Mouse (Mus musculus) testis, postnatal 14 days (tissue): ENCODE results near the gene Lypd3.
"Not testable (repeated sequence)": the region's sequence is repeated elsewhere in the genome, so short reads cannot be mapped to it uniquely, and the experiment has no call there.

Experiments used
- DNase-seq: peaks from one replicate; pipeline ENCODE4 v3.0.0; 2021; ENCODE audit warnings: low spot score

Lypd3 gene

GRCm38 (mm10) chr7:24612308-24612910 is 23.9 kb upstream of the Lypd3 start:
- no peak for DNase-seq

DNA sequence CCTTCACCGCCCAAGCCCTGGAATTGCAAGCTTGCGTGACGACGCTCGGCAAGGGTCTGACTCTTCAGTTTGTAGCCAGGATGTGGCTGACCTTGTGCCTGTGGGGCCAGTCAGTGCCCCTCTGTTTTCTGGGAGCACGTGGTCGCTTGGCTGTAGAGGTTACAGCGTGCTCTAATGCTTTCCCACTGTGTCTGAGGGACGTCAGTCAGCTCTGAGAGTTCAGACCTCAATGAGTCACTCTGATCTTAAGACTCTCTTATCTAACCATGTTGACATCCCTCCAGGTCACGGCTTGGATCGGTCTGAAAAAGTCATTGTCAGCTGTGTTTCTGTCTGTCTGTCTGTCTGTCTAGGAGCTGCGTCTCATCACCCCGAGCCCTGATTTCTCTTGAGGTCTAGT is 21.5 kb upstream of the Lypd3 start:
- no peak for DNase-seq

DNA sequence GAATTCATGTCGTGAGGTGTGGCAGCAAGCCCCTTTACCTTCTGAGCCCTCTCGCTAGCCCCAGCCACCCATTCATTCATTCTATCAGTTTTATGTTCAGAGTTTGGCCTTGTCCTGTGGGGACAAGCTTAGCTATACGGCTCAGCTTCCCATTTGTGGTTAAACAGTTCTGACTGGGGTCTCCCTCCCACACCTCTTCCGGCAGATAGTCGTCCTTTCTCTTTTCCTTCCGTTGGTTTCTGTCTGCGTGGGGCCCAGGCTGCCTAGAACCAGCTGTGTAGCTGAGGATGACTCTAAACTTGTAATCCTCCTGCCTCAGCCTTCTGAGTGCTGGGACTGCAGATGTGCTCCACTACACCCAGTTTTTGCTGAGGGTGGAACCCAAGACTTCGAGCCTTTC is 18.6 kb upstream of the Lypd3 start:
- no peak for DNase-seq

DNA sequence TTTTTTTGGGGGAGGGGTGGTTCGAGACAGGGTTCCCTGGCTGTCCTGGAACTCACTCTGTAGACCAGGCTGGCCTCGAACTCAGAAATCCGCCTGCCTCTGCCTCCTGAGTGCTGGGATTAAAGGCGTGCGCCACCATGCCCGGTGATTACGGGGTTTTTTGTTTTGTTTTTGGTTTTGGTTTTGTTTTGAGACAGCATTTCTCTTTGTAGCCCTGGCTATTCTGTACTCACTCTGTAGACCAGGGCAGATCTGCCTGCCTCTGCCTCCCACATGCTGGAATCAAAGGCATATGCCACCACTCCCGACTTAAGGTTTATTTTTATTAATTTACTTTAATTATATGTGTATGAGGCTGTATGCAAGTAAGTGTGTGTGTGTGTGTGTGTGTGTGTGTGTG is 18.0 kb upstream of the Lypd3 start:
- DNase-seq: not testable (repeated sequence)

DNA sequence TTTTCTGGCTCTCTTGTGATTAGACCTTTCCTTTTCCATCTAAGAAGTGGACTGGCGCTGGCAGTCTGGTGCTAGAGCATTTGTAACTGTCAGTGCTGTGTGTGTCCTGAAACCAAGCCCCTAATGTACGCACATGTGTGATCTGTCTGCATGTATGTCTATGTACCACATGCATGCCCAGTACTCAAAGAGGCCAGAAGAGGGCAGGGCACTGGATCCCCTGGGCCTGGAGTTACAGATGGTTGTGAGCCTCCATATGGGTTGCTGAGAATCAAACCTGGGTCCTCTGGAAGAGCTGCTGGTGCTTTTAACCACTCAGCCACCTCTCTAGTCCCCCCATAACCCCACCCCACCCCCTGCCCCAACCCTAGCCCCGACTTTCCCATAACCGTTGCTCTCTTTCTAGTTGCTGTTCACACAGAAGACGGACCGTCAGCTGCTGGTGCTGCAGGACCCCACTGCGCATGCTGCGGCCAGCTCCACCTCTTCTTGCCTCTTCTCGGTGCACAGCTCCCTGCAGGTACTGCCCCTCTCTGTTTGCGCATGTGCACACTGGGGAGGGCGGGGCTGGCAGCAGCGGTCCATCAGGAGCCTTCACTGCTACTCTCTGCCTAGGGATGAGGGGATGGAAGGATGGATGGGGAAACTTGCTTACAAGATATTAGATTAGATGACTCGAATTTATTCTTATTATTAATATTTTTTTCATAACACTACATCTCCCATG is 16.5 kb upstream of the Lypd3 start:
- peak; percentile 43 for DNase-seq

- no peak for DNase-seq
Measured at GRCm38 (mm10) chr7:24621193-24621592, 15.2 kb upstream of the Lypd3 start.

- no peak for DNase-seq
Measured at GRCm38 (mm10) chr7:24622967-24623366, 13.4 kb upstream of the Lypd3 start.

DNA sequence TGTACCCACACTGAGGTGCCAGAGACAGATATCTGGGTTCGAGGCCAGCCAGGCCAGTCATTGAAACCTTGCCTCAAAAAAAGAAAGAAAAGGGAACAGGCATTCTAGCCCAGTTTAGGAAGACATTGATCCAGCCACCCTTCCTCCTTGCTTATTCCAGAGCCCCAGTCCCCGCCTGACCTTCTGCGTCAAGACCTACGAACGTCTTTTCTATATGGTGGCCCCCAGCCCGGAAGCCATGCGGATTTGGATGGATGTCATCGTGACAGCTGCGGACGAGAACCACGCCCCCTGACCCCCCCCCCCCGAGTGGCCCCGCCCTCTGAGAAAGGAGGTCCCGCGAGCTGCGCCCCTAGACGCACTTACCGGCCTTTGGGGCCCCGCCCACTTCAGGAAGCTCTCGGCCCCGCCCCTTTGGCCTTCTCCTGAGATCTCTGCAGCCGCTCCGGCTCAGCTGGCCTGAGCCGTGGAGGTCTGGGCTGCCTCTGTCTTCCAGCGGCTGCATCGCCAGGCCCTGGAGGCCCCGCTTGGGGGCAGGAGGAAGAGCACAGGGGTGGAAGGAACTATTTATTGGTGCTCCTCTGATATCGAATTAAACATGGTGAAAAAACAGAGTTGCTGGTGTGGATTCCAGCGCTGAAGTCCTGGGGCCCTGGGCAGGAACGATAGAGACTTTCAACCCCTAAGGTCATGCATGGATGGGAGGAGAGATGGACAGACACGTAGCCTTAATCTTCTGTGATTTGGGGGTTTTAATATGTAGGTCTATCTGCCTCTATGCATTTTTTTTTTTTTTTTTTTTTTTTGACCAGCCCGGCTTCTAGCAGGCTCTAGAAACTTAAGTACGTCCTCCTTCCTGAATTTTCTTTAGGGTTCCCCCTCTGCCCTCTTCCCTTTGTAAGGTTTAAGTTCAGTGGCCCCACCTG is 7.4 kb upstream of the Lypd3 start:
- peak; percentile 90 for DNase-seq

DNA sequence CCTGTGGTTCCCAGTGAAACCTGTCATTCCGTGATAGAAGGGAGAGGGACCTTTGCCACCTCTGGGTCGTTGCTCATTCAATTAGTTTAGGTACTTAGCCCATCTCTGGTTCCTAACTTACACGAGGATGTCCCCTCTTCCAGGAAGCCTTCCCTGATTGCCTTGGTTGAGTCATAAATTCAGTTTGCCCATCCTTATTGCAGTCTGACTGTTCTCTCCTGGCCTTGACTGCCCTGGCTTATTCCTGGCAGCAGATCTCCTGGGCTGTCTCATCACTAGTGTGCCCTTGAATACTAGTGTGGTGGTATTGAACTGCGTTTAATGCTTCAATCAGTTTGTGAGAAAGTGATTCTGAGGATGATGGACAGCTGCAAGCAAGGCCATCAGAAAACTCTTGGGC is 6.7 kb upstream of the Lypd3 start:
- DNase-seq: no peak

- no peak for DNase-seq
Measured at GRCm38 (mm10) chr7:24630116-24630880, 6.1 kb upstream of the Lypd3 start.

DNA sequence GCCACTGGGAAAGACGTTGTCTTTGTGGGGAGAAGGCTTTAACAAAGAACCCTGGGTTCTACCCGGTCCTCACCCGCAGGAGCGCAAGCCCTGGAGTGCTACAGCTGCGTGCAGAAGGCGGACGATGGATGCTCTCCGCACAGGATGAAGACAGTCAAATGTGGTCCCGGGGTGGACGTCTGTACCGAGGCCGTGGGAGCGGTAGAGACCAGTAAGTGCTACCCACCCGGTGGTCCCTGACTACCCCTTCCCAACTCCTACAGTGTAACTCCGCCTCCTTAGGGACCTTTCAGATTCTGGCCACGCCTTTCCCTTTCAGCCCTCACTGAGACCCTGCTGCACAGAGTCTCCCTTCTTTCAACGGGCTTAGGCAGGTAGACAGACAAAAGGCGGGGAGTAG is 696 bp downstream of the Lypd3 start:
- no peak for DNase-seq

DNA sequence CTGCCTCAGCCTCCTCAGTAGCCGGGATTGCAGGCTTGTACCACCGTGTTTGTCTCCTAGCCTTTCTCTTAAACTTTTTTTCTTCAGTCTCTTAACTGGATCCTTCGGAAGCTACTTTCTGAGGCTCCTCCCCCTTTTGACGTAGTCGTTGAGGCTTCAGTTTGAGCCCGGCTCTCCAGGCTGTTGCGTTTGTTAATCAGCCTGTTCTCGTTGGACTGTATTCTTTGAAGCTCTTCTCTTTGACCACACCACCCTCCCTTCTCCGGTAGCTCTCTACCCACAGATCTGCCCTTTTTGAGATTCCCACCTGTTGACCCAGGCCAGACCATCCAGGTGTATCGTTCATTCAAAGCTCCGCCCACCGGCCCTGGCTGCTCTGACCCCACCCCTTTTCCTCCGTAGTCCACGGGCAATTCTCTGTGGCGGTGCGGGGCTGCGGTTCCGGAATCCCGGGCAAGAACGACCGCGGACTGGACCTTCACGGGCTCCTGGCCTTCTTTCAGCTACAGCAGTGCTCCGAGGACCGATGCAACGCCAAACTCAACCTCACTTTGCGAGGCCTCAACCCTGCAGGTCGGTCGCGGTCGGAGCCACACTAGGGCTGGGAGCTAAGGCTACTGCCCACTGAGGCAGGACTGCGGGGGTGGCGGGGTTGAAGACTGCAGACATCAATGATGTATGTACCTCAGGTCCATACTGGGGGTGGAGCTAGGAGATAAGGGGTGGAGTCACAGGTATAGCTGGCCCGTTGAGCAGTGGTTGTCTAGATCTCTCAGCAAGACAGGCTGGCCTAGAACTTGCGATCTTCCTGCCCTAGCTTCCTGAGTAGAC is 1.9 kb downstream of the Lypd3 start:
- DNase-seq: no peak

DNA sequence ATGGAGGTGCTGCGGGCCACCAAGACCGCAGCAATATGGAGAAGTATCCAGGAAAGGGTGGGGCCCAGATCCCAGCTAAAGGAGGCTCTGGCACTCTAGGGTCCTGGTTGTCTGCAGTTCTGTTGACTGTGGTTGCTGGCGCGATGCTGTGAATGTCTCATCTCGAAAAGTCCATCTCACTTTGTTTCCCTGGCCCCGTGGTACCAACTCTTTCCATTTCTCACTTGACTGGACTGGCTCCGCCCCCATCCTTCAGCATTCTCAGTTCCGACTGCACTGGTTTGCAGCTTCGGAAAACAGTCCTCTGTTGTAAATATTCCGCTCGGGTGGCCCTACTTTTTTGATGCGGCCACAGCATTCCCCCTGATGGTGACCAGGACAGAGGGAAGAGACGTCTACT is 4.1 kb downstream of the Lypd3 start:
- no peak for DNase-seq

- DNase-seq: peak; percentile 62
Measured at GRCm38 (mm10) chr7:24642491-24642890, 6.1 kb downstream of the Lypd3 start.

GRCm38 (mm10) chr7:24644492-24644891 is 8.1 kb downstream of the Lypd3 start:
- no peak for DNase-seq

GRCm38 (mm10) chr7:24644996-24645395 is 8.6 kb downstream of the Lypd3 start:
- DNase-seq: no peak

GRCm38 (mm10) chr7:24646486-24646885 is 10.1 kb downstream of the Lypd3 start:
- no peak for DNase-seq

GRCm38 (mm10) chr7:24653681-24654080 is 17.3 kb downstream of the Lypd3 start:
- peak; percentile 51 for DNase-seq

DNA sequence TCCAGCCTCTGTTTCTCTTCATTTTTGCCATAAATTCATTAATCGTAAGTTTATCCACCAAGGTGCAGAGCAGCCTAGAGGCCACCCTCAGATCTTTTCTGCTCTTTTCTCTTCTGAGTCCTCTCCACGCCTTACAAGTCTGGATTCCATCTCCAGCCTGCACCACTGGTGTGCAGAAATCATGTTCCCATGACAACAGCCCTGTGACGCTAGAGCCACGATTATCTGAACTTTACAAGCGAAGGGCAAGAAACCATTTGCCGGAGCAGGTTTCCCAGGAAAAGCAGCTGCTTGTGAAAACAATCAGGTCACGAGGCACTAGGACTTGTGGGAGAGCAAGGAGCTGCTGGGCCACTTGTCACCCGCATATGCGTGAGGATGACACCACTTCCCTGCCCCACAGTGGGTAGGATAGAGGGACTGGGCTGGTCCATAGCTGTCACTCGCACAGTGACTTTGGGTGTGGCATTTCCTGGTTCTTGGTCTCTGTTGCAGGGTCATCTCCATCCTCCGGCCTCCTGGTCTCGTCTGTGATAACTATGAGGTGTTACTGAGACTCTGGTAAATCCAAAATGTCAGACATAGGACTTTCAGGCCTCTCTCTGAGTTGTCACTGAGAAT is 23.5 kb downstream of the Lypd3 start:
- no peak for DNase-seq

DNA sequence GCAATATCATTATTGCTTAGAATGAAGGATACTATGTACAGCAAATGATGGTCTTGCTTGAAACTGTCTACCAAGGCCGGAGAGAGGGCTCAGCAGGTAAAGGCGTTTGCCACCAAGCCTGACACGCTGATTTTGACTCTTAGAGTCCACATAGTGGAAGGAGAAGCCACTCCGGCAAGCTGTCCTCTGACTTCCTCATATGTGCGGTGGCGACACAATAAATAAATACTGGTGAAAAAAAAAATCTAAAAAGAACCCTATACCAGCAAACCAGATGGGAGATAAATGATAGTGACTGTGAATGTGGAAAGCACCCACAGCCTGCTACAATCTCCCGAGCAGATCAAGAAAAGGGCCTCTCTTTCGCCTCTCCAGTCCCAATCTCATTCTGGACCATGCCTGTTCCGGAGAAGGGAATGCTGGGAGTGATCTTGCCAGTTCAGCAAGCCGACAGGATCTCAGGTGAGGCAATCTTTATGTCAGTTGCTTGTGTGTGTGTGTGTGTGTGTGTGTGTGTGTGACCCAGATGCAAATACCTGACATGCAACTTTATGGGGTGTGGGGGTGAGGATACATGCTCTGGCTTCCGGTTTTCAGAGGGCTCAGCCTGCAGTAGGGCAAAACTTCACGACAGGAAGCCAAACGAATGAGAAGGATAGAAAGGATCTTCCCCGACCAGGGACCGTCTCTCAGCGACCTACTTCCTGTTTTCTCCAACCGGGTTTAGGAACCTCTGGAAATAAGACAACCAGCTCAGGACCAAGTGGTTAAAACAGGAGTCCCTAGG is 25.0 kb downstream of the Lypd3 start:
- DNase-seq: no peak
